Mouse (Mus musculus) brain, embryonic 14.5 days (tissue): ENCODE data around the gene Ctdspl.

Experiments
- CTCF ChIP-seq: fragments of 200-500 bp; IDR thresholded peaks from 2 replicates; pipeline ENCODE4 v1.5.1; 2012; ENCODE audit warnings: inconsistent platforms, mild to moderate bottlenecking, moderate library complexity, borderline replicate concordance; ENCODE audit not compliant: insufficient read depth, insufficient read length; ENCODE audit errors: extremely low read depth
- POLR2A ChIP-seq: fragments of 200-500 bp; IDR thresholded peaks from 2 replicates; pipeline ENCODE4 v1.6.1; 2012; ENCODE audit warnings: mild to moderate bottlenecking, inconsistent platforms, borderline replicate concordance; ENCODE audit not compliant: poor library complexity, insufficient read depth, insufficient read length, severe bottlenecking; ENCODE audit errors: extremely low read depth

DNA sequence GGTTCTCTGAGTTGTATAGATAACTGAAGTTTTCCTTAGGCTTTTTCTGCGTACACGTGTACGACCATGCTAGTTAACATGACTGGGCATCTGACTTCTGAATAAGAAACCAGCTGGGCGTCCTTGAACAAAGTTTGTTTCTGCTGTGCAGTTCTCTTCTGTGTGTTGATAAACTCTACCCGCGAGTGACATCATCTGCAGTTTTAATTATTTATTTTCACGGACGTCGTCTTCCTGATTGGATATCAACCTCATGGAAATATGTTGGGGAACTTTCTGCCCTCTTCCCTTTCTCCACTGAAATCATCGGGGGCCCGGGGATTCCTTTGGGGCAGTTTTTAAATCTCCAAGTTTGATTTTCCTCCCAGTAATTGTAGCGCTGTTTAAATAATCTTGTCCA is 8.1 kb downstream of the Ctdspl start:
- TF ChIP-seq CTCF, result no peak
- TF ChIP-seq POLR2A, result no peak
